Mouse (Mus musculus) intestine, embryonic 15.5 days (tissue): ENCODE measurements around the gene Cyb5r1. TPM values are rescaled to one million over a fixed set of nuclear protein-coding genes. Genes with fewer than 3 reads are reported as not detected.
"Not testable (repeated sequence)": the region's sequence is repeated elsewhere in the genome, so short reads cannot be mapped to it uniquely, and the experiment has no call there.

Source experiments
- ATAC-seq: fragments of 200-750 bp; cut with Nextera tagmentation; 2 replicates; pipeline ENCODE4 v1.8.0; 2017; ENCODE audit warnings: moderate TSS enrichment, moderate library complexity
- H3K27ac ChIP-seq: fragments of 300-500 bp; sonication (generic); 2 replicates; pipeline ENCODE4 v1.5.1; 2015; ENCODE audit warnings: mild to moderate bottlenecking, inconsistent platforms
- H3K27me3 ChIP-seq: fragments of 300-500 bp; sonication (generic); replicated peaks from 2 replicates; pipeline ENCODE4 v1.6.1; 2015; ENCODE audit warnings: inconsistent platforms
- H3K36me3 ChIP-seq: fragments of 300-500 bp; sonication (generic); 2 replicates; pipeline ENCODE4 v1.6.1; 2015; ENCODE audit warnings: inconsistent platforms
- H3K4me1 ChIP-seq: fragments of 300-500 bp; sonication (generic); replicated peaks from 2 replicates; pipeline ENCODE4 v1.6.1; 2015; ENCODE audit warnings: inconsistent platforms
- H3K4me2 ChIP-seq: fragments of 300-500 bp; sonication (generic); replicated peaks from 2 replicates; pipeline ENCODE4 v1.6.1; 2015; ENCODE audit warnings: mild to moderate bottlenecking, inconsistent platforms
- H3K4me3 ChIP-seq: fragments of 300-500 bp; sonication (generic); replicated peaks from 2 replicates; pipeline ENCODE4 v1.5.1; 2015; ENCODE audit warnings: inconsistent platforms
- H3K9ac ChIP-seq: fragments of 300-500 bp; sonication (generic); 2 replicates; pipeline ENCODE4 v1.6.1; 2015; ENCODE audit warnings: inconsistent platforms
- H3K9me3 ChIP-seq: fragments of 300-500 bp; sonication (generic); 2 replicates; pipeline ENCODE4 v1.6.1; 2016; ENCODE audit warnings: inconsistent platforms
- WGBS: fragments of 180-500 bp; shearing (Covaris S2); methylation state at CpG from one replicate; pipeline ENCODE4 v1.1.7; 2015; 5-methylcytosine and 5-hydroxymethylcytosine counted together
- polyA plus RNA-seq: library from polyadenylated mRNA; unstranded; fragments of >200 nt; fragmentation: Nextera tagmentation; extraction: Ambion mirVana; gene quantifications from 2 replicates; pipeline ENCODE4 v1.2.1, GENCODE M21; 2015

Cyb5r1 gene
- polyA plus RNA-seq, 1 experiment from 2014 or later: 35.8 TPM

GRCm38 (mm10) chr1:134418414-134418975 lies 13.1 kb downstream of the Cyb5r1 start:
- Histone ChIP-seq H3K4me1 (peaks cover 40% of the 10 kb centered on the region), H3K4me3 (no peak overlapping the region), H3K9me3 (no peaks in the 10 kb centered on the region), H3K9ac (no peak overlapping the region), H3K36me3 (no peaks in the 10 kb centered on the region), H3K27ac (no peak overlapping the region), H3K27me3 (no peaks in the 10 kb centered on the region), H3K4me2 (no peak overlapping the region)
- 77% methylated on average over 2 of the region's 2 CpGs for WGBS
- ATAC-seq: no peak

DNA sequence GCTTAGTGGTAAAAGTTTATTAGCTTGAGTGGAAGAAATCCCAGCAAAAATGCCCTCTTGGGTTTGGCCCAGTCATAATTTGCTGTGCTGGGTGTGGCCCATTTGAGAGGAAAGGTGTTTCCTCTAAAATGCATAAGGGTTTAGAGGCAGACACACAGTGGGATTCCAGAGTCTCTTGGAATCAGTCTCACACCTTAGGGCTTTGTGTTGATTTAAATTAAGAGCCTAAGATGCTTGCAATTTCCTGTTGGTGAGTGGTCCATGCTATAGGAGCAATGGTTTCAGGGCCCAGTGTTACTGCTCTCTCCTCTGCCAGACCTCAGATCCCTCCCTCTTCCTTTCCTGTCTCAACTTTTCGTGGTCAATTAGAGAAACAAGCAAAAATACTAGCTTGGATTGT lies 13.8 kb downstream of the Cyb5r1 start:
- Histone ChIP-seq H3K9me3 (no peaks in the 10 kb centered on the region), H3K4me1 (peaks cover 38% of the 10 kb centered on the region), H3K4me3 (no peak overlapping the region), H3K9ac (no peak overlapping the region), H3K27me3 (no peaks in the 10 kb centered on the region), H3K4me2 (no peak overlapping the region), H3K36me3 (peaks cover 4% of the 10 kb centered on the region; the same call in 1 of the 2 replicates), H3K27ac (no peak overlapping the region)
- no peak for ATAC-seq
- 35% methylated on average over 1 of the region's 1 CpGs for WGBS

DNA sequence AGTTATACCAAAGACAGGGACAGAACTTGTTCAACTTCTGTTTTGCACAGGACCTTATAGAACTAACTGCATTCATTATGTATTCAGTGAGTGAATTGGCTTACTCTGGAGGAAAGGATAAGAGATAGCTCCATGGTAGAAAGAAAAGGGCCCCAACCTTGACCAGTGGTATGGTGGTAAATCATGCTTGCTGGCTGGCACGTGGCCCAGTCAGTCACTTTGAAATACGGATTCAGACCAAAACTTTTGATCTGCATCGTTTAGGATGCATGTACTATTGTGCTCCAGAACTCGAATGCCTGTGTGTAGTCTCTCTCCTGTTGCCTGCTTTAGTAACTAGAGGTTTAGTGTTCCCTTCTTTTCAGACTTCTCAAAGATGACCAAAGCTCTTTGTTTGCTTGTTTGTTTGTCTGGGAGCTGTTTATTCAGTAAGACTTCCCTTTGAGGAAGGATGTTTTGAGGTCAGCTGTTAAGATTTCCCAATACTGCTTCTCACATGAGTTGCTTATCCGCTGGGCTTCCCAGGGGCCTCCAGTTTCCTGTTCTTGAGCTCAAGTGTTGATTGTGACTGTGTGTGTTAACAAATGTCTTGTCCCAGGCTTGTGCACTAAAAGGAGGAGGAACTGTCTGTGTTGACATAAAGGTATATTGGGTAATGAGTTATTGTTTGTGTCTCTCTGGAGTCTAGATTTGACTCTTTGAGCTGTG lies 14.5 kb downstream of the Cyb5r1 start:
- no peak overlapping the region for H3K4me2 ChIP-seq
- no peak overlapping the region for H3K27ac ChIP-seq
- no peak for ATAC-seq
- H3K4me1 ChIP-seq: peaks cover 33% of the 10 kb centered on the region
- no peak overlapping the region for H3K9ac ChIP-seq
- no peaks in the 10 kb centered on the region for H3K27me3 ChIP-seq
- no peak overlapping the region for H3K4me3 ChIP-seq
- no peaks in the 10 kb centered on the region for H3K9me3 ChIP-seq
- peaks cover 9% of the 10 kb centered on the region; the same call in 1 of the 2 replicates for H3K36me3 ChIP-seq
- 34% methylated on average over 5 of the region's 5 CpGs for WGBS

- Histone ChIP-seq H3K4me2 (no peak overlapping the region), H3K27ac (no peak overlapping the region), H3K9ac (no peak overlapping the region), H3K9me3 (no peaks in the 10 kb centered on the region), H3K36me3 (peaks cover 39% of the 10 kb centered on the region), H3K4me3 (no peak overlapping the region), H3K27me3 (no peaks in the 10 kb centered on the region), H3K4me1 (peaks cover 14% of the 10 kb centered on the region)
- no peak for ATAC-seq
- 65% methylated on average over 10 of the region's 10 CpGs for WGBS
Measured at GRCm38 (mm10) chr1:134423911-134424310, 18.6 kb downstream of the Cyb5r1 start.

GRCm38 (mm10) chr1:134426289-134426688 lies 20.9 kb downstream of the Cyb5r1 start:
- 61% methylated on average over 5 of the region's 5 CpGs for WGBS
- Histone ChIP-seq H3K36me3 (peaks cover 44% of the 10 kb centered on the region), H3K27me3 (no peaks in the 10 kb centered on the region), H3K9ac (no peak overlapping the region), H3K27ac (no peak overlapping the region), H3K4me3 (no peak overlapping the region), H3K4me1 (no peaks in the 10 kb centered on the region), H3K9me3 (no peaks in the 10 kb centered on the region), H3K4me2 (no peak overlapping the region)
- ATAC-seq: peak; percentile 89

DNA sequence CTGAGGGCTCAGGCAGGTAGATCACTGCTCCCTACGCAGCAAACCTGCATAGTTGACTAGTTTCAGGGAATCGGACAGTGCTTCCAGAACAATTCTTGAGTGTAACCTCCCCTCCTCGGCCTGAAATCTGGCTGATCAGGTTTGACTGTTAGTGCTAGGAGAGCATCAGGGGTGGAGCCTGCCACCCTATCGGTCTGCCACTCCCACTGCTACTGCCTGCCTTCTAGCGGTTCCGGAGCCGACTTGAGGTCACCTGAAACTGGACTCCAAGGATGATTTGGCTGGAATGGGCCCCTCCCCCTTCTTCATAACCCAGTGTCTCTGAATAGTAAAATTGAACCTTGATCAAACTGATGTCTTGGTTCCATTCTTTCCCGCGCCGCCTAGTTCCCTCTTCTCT lies 27.6 kb downstream of the Cyb5r1 start:
- Histone ChIP-seq H3K4me2 (no peak overlapping the region), H3K36me3 (peaks cover 29% of the 10 kb centered on the region), H3K9ac (no peak overlapping the region), H3K4me1 (no peaks in the 10 kb centered on the region), H3K9me3 (no peaks in the 10 kb centered on the region), H3K4me3 (no peak overlapping the region), H3K27ac (no peak overlapping the region), H3K27me3 (no peaks in the 10 kb centered on the region)
- 76% methylated on average over 10 of the region's 10 CpGs for WGBS
- no peak for ATAC-seq

DNA sequence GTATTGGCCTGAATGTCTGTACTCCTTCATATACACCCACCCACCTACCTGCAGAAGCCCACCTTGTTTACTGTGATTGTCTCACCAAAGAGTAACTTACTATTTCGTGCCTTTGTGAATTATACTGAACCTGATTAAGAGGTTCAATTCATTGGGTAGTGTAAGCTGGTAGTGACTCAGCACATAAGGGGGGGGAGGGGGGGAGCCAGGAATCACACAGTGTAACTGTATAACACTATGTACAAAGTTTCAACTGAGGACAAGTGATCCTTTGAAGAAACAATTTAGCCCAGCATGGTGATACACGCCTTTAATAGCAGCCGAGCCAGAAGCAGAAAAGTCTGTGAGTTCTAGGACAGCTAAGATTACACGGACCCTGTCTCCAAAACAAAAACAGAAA lies 28.1 kb downstream of the Cyb5r1 start:
- Histone ChIP-seq H3K9ac (no peak overlapping the region), H3K4me1 (no peaks in the 10 kb centered on the region), H3K9me3 (no peaks in the 10 kb centered on the region), H3K36me3 (peaks cover 24% of the 10 kb centered on the region), H3K27ac (no peak overlapping the region), H3K4me2 (no peak overlapping the region), H3K27me3 (no peaks in the 10 kb centered on the region), H3K4me3 (no peak overlapping the region)
- 91% methylated on average over 4 of the region's 4 CpGs for whole genome bisulfite sequencing
- ATAC-seq: no peak

DNA sequence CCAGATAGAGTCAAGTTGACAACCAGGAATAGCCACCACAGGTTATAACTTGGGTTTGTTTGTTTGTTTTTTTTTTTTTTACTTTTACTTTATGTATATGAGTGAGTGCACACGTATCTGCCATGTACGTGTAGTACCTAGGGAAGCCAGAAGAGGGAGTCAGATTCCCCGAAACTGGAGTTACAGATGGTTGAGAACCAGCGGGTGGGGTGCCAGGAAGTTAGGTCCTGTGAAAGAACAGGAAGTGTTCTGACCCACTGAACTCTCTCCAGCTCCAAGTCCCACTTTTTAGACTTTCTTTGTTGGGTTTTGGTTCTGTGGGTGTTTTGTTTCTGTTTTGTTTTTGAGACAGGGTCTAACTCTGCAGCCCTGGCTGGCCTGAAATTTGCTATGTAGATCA lies 30.1 kb downstream of the Cyb5r1 start:
- no peak overlapping the region for H3K4me2 ChIP-seq
- no peaks in the 10 kb centered on the region for H3K27me3 ChIP-seq
- no peak for ATAC-seq
- no peak overlapping the region for H3K27ac ChIP-seq
- H3K36me3 ChIP-seq: peaks cover 14% of the 10 kb centered on the region
- WGBS: 32% methylated on average over 4 of the region's 4 CpGs
- H3K9ac ChIP-seq: no peak overlapping the region
- no peaks in the 10 kb centered on the region for H3K9me3 ChIP-seq
- H3K4me1 ChIP-seq: no peaks in the 10 kb centered on the region
- no peak overlapping the region for H3K4me3 ChIP-seq

DNA sequence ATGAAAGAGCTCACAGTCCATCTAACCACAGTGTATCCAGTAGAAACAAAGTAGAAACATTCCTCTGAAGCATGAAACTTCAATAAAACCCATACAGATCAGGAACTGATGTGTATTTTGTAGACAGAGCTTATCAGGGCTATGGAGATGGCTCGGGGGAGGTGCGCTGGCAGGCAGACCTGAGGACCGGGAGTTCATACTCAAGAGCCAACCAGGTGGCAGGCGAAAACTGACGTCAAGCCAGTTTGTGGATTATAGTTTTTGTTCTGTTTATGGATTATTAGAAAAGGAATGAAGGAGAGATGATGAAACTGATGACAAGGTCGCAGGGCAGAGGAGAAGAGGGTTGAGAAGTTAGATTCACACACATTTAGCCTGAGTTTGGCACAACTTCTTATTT lies 35.1 kb downstream of the Cyb5r1 start:
- Histone ChIP-seq H3K27ac (no peak overlapping the region), H3K27me3 (no peaks in the 10 kb centered on the region), H3K9ac (no peak overlapping the region), H3K9me3 (no peaks in the 10 kb centered on the region), H3K4me1 (no peaks in the 10 kb centered on the region), H3K36me3 (no peaks in the 10 kb centered on the region), H3K4me2 (no peak overlapping the region), H3K4me3 (no peak overlapping the region)
- ATAC-seq: no peak
- WGBS: 71% methylated on average over 6 of the region's 6 CpGs

DNA sequence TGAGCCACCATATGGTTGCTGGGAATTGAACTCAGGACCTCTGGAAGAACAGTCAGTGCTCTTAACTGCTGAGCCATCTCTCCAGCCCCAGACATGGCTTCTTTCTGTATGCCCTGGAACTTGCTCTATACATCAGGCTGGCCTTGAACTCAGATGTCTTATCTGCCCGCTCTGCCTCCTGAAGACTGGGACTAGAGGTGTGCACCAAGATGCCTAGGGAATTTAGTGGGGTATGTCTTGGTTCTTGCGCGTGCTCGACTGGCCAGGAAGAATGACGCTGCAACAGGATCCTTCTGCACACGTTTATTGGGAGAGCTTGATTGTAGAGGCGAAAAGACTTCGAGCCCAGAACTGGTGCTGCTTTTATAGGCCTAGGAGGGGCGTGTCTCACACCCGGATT lies 36.4 kb downstream of the Cyb5r1 start:
- H3K9ac ChIP-seq, H3K4me2 ChIP-seq, ATAC-seq, H3K9me3 ChIP-seq, H3K36me3 ChIP-seq, H3K4me1 ChIP-seq, H3K27me3 ChIP-seq, H3K4me3 ChIP-seq, H3K27ac ChIP-seq: not testable (repeated sequence)
- WGBS: 88% methylated on average over 8 of the region's 10 CpGs

DNA sequence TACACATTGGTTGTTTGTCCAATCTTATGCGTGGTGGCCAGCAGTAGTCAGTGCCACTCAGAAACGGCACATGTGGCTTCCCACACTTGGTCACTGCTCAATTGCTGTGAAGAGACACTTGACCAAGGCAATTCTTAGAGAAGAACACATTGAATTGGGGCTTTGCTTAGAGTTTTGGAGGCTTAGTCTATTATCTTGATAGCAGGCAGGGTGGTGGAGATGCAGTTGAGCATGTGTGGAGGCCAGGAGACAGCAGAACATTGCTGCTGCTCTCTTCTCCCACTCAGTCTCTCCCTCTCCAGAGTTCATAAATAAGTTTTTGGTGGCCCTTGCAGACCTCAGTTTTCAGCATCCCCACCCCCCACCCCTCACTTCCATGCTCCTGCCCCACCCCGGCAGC lies 37.0 kb downstream of the Cyb5r1 start:
- WGBS: 93% methylated on average over 3 of the region's 3 CpGs
- H3K27me3 ChIP-seq: no peaks in the 10 kb centered on the region
- no peak overlapping the region for H3K4me2 ChIP-seq
- H3K9ac ChIP-seq: no peak overlapping the region
- H3K9me3 ChIP-seq: no peaks in the 10 kb centered on the region
- no peaks in the 10 kb centered on the region for H3K4me1 ChIP-seq
- no peak overlapping the region for H3K4me3 ChIP-seq
- no peaks in the 10 kb centered on the region for H3K36me3 ChIP-seq
- no peak overlapping the region for H3K27ac ChIP-seq
- no peak for ATAC-seq

- H3K27ac ChIP-seq, H3K27me3 ChIP-seq, ATAC-seq, H3K4me2 ChIP-seq, H3K9ac ChIP-seq, H3K4me3 ChIP-seq, H3K9me3 ChIP-seq, H3K4me1 ChIP-seq, H3K36me3 ChIP-seq: not testable (repeated sequence)
- WGBS: 85% methylated on average over 1 of the region's 1 CpGs
Measured at GRCm38 (mm10) chr1:134443288-134443687, 37.9 kb downstream of the Cyb5r1 start.

- Histone ChIP-seq H3K9ac (no peak overlapping the region), H3K27ac (no peak overlapping the region), H3K4me2 (no peak overlapping the region), H3K36me3 (no peaks in the 10 kb centered on the region), H3K4me1 (no peaks in the 10 kb centered on the region), H3K4me3 (no peak overlapping the region), H3K27me3 (no peaks in the 10 kb centered on the region), H3K9me3 (no peaks in the 10 kb centered on the region)
- ATAC-seq: no peak
- 82% methylated on average over 2 of the region's 2 CpGs for WGBS
Measured at GRCm38 (mm10) chr1:134445418-134445817, 40.1 kb downstream of the Cyb5r1 start.
